Mouse (Mus musculus): ENCODE data around the gene Ankrd33. TPM values are rescaled to one million over a fixed set of nuclear protein-coding genes. Genes with fewer than 3 reads are reported as not detected.
A peak's percentile ranks its signal among the peaks of the same experiment; 100 is the strongest.
"Not testable (repeated sequence)": the region's sequence is repeated elsewhere in the genome, so short reads cannot be mapped to it uniquely, and the experiment has no call there.

The Ankrd33 gene
- polyA plus RNA-seq, 1 experiment from 2014 or later = not detected

DNA sequence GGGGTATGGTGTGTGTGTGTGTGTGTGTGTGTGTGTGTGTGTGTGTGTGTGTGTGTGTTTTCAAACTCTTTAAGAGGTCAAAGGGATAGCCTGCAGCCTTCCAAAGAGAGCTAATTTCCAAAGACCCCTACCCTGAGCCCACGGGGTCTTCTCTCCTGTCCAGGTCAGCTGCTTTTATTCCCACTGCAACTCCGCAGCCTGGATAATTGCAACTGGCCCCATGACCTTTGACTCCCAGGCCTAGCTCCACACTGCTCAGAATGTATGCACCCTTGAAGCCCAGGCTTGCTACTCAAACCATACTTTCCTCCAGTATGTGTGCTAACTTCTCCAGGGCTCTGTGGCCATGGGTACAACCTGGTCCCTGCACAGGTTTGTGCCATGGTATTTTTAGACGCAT is 20.2 kb upstream of the Ankrd33 start:
- Histone ChIP-seq H3K4me3 (ENCODE audit: inconsistent target) (no peak overlapping the region), H3K79me2 (ENCODE audit: inconsistent target) (no peaks in the 10 kb centered on the region), H3K36me3 (ENCODE audit: inconsistent target) (no peaks in the 10 kb centered on the region), H3K27ac (no peak overlapping the region)
- 83% methylated on average over 3 of the region's 3 CpGs for WGBS (ENCODE audit: missing documents)

DNA sequence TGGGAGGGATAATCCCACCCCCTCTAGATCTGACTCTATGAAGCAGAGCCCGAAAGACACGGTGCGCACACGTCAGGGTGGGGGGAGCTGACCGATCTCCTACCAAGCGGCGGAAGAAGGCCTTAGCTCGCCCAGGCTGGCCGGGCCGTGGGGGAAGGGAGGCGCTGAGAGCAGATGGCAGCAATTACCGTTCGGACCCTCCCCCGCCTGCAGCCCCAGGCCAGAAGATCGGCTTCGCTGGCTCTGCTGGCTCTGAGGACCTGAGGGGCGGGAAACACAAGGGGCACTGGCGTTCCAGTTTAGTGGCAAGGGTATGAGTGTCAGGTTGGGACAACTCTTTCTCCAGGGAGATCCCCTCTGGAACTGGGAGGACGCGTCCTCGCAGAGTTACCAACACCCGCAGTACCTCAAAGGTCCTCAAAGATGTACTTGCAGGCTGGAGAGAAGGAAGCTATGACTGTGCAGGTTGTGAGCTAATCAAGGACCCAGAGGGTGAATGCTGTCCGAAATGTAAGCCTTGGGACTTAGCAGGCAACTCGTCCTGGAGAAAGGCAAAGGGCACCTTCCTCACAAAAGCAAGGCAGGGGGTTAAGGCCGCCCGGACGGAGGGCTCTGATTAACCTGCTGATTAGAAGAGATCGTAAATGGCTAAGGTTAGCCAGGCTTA is 17.4 kb upstream of the Ankrd33 start:
- Histone ChIP-seq H3K36me3 (ENCODE audit: inconsistent target) (no peaks in the 10 kb centered on the region), H3K27ac (no peak overlapping the region), H3K4me3 (ENCODE audit: inconsistent target) (no peak overlapping the region), H3K79me2 (ENCODE audit: inconsistent target) (no peaks in the 10 kb centered on the region)
- 20% methylated on average over 28 of the region's 28 CpGs for WGBS (ENCODE audit: missing documents)

DNA sequence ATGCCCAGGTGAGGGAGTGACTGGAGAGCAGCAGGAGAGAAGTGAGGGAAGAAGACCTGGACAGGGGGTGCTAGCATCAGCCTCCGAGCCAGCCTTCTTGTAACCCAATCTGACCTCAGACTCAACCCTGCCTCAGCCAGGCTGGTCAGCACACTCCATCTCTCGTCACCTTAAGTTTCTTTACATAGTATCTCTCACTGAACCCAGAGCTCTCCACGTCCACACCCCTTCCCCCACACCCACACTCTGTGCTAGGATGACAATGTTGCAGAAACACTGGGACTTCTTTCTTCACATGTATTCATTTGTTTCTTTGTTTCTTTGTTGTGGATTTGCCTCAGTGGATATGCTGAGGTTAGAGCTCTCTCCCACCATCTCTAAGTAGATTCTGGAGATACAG is 14.6 kb upstream of the Ankrd33 start:
- no peak overlapping the region for H3K27ac ChIP-seq
- H3K4me3 ChIP-seq (ENCODE audit: inconsistent target) = no peak overlapping the region
- WGBS (ENCODE audit: missing documents) = 100% methylated on average over 3 of the region's 3 CpGs
- no peaks in the 10 kb centered on the region for H3K36me3 ChIP-seq (ENCODE audit: inconsistent target)
- H3K79me2 ChIP-seq (ENCODE audit: inconsistent target) = no peaks in the 10 kb centered on the region

DNA sequence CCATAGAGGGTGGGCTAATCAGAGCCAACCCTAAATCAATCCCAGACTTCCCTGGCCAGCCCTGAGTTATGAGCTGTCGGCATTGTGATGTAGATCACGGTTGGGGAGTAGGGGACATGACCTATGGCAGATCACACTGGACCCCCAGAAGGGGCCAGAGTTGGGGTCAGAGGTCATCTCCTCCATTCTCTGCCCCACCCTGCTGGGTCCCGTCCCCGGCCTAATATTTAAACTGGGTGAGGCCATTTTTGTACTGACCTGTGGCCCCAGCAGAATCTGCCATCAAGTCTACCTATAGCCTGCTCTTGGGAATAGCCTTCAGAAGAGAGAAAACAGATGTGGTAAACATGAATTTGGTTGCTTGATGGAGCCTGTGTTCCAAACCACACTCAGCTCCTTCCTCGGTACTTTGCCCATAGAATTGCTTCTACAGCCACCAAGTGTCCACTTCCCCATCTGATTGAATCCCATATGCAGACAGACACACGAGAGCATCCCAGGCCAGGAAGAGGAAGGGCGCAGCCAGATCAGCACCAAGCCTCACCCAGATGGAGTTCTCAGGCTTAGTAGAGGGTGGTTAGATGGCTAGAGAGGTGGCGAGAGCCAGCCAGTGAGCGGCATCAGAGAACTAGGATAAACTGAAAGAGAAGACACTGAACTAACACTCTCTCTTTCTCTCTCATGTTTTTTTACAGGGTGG is 11.8 kb upstream of the Ankrd33 start:
- H3K36me3 ChIP-seq (ENCODE audit: inconsistent target) = no peaks in the 10 kb centered on the region
- H3K79me2 ChIP-seq (ENCODE audit: inconsistent target) = no peaks in the 10 kb centered on the region
- no peak overlapping the region for H3K4me3 ChIP-seq (ENCODE audit: inconsistent target)
- 69% methylated on average over 9 of the region's 9 CpGs for WGBS (ENCODE audit: missing documents)
- no peak overlapping the region for H3K27ac ChIP-seq

DNA sequence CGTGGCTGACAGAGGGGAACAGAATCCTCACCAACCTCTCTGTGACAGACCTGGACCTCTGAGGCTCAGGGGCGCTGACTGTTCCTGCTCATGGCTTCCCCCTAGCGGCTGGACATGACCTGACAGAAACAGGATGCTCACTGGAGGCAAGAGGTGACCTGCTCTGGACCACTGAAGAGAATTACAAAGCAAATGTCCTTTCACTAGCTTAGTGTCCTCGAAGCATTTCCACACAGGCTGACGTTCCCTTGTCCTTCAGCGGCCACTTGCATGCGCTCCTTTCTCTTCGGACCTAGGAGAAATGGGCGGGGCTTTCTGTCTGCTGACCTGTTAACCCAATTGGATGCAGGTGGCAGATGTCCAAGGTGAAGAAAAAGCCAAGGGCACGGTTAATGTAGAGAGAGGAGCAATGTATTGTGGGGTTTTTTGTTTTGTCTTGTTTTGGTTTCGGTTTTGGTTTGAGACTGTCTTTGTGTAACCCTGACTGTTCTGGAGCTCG is 10.0 kb upstream of the Ankrd33 start:
- Histone ChIP-seq H3K79me2 (ENCODE audit: inconsistent target) (no peaks in the 10 kb centered on the region), H3K36me3 (ENCODE audit: inconsistent target) (no peaks in the 10 kb centered on the region), H3K27ac (no peak overlapping the region), H3K4me3 (ENCODE audit: inconsistent target) (no peak overlapping the region)
- WGBS (ENCODE audit: missing documents) = 15% methylated on average over 12 of the region's 12 CpGs

DNA sequence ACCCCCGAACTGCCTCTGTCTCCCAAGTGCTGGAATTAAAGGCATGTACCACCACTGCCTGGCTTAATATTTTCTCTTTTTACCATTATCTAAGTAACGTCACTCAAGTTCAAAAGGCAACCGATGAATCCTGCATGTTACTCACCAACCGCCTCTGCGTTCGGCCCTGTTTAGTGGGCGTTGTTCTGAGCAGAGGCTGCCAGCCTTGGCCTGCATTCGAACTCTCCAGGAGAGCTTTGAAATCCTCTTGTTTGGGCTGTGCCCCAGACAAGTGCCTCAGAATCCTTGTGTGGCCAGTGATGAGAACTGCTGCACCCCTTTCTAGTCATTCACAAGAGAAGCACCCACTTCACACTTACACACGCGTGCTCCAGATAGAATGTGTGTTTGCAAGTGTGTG is 9.5 kb upstream of the Ankrd33 start:
- 84% methylated on average over 10 of the region's 10 CpGs for WGBS (ENCODE audit: missing documents)
- no peak overlapping the region for H3K4me3 ChIP-seq (ENCODE audit: inconsistent target)

DNA sequence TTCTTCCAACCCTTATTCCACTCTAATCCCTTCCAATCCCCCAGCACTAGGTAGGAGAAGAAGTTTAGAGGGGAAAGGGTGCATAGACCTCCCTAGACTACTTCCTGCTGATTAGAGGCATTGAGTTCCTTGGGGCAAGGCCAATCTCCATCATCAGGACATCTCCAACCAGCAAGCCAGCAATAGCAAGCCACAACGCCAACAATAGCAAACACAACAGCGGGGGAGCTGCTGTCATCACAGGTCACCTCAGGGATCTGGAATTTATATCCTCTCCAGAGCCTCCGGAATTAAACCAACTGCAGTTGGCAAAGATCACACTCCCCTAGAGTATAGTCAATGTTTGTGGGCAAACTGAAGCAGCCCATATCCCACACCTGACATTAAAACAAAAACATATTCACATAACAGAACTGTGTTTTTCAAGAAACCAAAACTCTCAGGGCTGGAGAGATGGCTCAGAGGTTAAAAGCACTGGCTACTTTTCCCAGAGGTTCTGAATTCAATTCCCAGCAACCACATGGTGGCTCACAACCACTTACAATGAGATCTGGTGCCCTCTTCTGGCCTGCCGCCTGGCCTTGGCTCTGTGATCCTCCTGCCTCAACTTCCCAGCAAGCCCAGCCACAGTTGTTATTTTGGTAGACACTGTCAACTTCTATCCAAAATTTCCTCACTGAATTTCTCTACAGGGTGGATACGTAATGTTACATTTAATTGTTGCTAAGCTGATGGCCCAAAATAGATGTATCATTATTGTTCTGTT is 7.5 kb upstream of the Ankrd33 start:
- no peak overlapping the region for H3K4me3 ChIP-seq (ENCODE audit: inconsistent target)
- H3K79me2 ChIP-seq (ENCODE audit: inconsistent target) = no peaks in the 10 kb centered on the region
- no peaks in the 10 kb centered on the region for H3K36me3 ChIP-seq (ENCODE audit: inconsistent target)
- 95% methylated on average over 5 of the region's 5 CpGs for WGBS (ENCODE audit: missing documents)
- no peak overlapping the region for H3K27ac ChIP-seq

More for the DNA sequence above, 9.5 kb upstream of the Ankrd33 start:
- Histone ChIP-seq H3K79me2 (ENCODE audit: inconsistent target) (no peaks in the 10 kb centered on the region), H3K27ac (no peak overlapping the region), H3K36me3 (ENCODE audit: inconsistent target) (no peaks in the 10 kb centered on the region)

DNA sequence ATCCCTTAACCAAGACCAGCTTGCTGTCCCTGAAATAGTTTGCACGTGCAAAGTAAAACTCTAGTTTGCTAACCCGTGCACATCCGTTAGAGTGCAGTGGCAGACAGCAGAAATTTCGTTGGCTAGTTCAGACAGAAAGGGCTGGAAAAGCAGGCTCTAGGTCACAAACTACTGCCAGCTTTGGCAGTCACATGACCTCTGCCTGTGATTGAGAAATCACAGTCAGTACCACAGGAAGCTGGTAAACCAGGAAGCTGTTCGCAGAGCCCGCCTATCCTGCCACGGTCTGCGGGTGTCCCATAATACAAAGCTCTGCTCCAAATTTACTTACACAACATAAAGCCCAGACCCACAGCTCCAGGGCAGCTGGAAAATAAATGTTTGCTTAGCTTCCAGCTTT is 2.4 kb upstream of the Ankrd33 start:
- 1% methylated on average over 8 of the region's 8 CpGs for WGBS (ENCODE audit: missing documents)
- Histone ChIP-seq H3K79me2 (ENCODE audit: inconsistent target) (no peaks in the 10 kb centered on the region), H3K36me3 (ENCODE audit: inconsistent target) (no peaks in the 10 kb centered on the region), H3K4me3 (ENCODE audit: inconsistent target) (no peak overlapping the region), H3K27ac (peak overlapping the region; percentile 73)

DNA sequence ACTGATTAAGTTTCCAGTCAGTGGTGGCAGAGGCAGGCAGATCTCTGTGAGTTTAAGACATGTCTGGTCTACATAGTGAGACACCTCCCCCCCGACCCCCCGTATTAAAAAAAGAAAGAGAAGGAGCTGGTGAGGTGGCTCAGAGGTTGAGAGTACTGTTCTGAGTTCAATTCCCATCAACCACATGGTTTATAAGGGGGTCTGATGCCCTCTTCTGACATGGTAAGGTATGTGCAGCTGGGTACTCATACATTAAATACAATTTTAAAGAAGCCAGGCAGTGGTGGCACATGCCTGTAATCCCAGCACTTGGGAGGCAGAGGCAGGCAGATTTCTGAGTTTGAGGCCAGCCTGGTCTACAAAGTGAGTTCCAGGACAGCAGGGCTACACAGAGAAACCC is 1.8 kb upstream of the Ankrd33 start:
- 82% methylated on average over 2 of the region's 2 CpGs for WGBS (ENCODE audit: missing documents)
- H3K79me2 ChIP-seq (ENCODE audit: inconsistent target); H3K36me3 ChIP-seq (ENCODE audit: inconsistent target); H3K4me3 ChIP-seq (ENCODE audit: inconsistent target): not testable (repeated sequence)
- peak overlapping the region; percentile 73 for H3K27ac ChIP-seq

DNA sequence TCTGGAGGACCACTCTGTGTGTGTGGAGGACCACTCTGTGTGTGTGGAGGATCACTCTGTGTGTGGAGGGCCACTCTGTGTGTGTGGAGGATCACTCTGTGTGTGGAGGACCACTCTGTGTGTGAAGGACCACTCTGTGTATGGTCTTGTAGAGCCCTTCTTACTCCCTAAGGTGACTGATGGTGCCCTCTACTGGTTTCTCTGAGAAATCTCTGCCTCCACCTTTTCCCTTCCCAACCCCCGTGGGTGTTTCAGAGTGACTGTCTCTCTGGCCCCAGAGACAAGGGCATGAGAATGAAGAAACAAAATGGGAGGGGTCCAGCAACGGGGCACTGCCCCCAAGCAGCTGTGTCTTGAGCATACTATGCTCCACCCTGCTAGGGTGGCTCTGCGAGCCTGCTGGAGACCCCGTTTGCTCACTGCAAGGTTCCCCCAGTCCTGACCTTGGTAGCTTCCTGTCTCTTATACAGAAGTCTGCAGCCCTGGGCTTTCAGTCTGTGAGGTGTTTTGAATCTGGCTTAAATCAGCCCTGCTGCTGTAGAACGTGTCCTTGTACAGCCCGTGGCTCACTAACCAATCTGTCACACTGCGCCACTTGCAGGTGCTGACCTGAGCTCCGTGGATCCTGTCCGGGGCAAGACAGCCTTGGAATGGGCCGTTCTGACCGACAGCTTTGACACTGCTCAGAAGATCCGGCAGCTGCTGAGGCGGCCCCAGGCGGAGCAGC is 3.0 kb downstream of the Ankrd33 start:
- Histone ChIP-seq H3K79me2 (ENCODE audit: inconsistent target) (no peaks in the 10 kb centered on the region), H3K27ac (no peak overlapping the region), H3K36me3 (ENCODE audit: inconsistent target) (no peaks in the 10 kb centered on the region), H3K4me3 (ENCODE audit: inconsistent target) (no peak overlapping the region)
- WGBS (ENCODE audit: missing documents) = 78% methylated on average over 14 of the region's 14 CpGs

DNA sequence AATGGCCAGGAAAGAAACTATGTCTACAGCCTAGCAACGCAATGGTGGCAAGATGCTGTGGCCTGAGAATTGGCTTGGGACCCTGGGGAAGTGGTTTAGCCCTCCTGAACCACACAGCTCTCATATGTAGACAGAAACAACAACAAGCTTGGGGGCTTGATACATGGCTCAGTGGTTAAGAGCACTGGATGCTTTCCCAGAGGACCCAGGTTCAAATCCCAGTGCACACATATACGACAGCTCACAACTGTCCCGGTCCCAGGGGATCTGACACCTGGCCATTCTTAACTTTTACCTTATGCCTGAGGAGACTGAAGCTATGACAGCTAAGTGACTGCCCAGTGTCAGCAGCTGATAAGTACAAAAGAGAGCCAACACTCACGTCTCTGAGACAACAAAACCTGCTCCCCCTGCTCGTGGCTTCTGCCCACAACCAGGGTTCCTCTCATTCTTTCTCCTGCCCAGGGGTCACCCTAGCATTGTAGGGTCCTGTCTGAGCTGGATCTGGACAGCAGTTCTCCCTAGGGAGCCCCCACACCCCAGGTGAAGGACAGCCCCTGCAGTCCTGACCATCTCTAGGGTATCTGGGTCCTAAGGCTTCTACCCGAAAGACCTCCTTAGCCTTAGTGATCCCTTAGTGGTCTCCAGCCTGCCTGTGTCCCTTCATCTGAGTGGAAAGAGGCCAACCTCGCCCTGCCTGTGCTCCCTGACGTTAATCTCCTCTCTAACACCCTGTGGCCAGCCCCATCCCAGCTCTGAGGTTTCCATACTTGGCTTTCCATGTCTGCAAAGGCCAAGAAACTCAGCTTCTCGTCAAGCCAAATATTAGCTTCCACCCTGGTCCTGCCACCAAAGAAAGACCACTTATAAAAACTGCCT is 6.1 kb downstream of the Ankrd33 start:
- no peak overlapping the region for H3K27ac ChIP-seq
- 84% methylated on average over 9 of the region's 9 CpGs for WGBS (ENCODE audit: missing documents)
- no peaks in the 10 kb centered on the region for H3K36me3 ChIP-seq (ENCODE audit: inconsistent target)

DNA sequence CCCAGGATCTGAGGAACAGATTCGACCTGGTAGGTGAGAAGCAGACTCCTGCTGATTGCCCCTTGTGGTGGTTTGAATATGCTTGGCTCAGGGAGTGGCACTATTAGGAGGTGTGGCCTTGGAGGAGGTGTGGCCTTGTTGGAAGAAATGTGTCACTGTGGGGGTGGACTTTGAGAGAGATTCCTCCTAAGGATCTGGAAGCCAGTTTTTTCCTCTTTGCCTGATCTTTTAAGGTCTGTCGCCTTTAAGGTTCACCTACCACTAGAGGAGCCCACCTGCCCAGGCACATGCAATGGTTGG is 6.7 kb downstream of the Ankrd33 start:
- WGBS (ENCODE audit: missing documents) = 65% methylated on average over 2 of the region's 2 CpGs
- no peak overlapping the region for H3K27ac ChIP-seq
- H3K79me2 ChIP-seq (ENCODE audit: inconsistent target) = no peaks in the 10 kb centered on the region
- no peak overlapping the region for H3K4me3 ChIP-seq (ENCODE audit: inconsistent target)
- no peaks in the 10 kb centered on the region for H3K36me3 ChIP-seq (ENCODE audit: inconsistent target)

More for the DNA sequence above, 6.1 kb downstream of the Ankrd33 start:
- no peaks in the 10 kb centered on the region for H3K79me2 ChIP-seq (ENCODE audit: inconsistent target)
- no peak overlapping the region for H3K4me3 ChIP-seq (ENCODE audit: inconsistent target)

DNA sequence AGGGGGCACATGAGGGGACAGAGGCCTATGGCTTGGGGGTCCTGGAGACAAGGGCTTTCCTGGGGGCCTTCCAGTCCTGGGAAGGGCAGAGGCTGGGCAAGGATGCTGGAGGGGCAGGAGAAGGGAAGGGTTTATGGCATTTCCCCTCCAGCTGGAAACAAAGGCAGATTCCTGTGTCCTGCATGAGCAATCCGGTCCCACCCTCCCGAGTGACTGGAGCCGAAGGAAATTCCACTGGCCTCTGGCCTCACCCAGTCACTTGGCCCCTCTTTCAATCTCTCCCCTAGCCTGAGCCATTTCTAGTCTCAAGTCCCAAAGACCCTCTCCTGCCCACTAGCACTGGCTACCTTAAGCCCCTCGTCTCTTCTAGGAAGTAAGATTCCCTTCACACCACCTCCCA is 7.6 kb downstream of the Ankrd33 start:
- Histone ChIP-seq H3K36me3 (ENCODE audit: inconsistent target) (no peaks in the 10 kb centered on the region), H3K27ac (no peak overlapping the region)
- WGBS (ENCODE audit: missing documents) = 88% methylated on average over 4 of the region's 4 CpGs

DNA sequence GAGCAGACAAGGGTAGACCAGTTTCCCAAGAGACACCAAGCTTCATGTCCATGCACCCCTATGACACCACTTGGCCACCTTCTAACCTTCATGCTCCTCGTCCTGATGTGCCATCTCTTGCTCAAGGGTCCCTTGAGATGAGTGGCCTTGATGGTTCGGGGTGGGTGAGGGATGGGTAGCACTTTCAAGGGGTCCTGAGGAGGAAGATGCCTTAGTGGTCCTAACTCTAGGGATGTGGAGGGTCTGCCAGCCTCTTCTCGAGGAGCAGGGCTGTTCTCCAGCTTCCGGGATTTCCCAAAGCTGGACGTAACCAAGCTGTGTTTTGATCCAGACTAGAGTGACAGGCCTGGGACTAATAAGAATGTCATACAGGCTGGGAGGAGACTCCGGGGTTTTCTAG is 10.0 kb downstream of the Ankrd33 start:
- 91% methylated on average over 6 of the region's 6 CpGs for WGBS (ENCODE audit: missing documents)
- Histone ChIP-seq H3K27ac (no peak overlapping the region), H3K36me3 (ENCODE audit: inconsistent target) (no peaks in the 10 kb centered on the region)

More for the DNA sequence above, 7.6 kb downstream of the Ankrd33 start:
- no peaks in the 10 kb centered on the region for H3K79me2 ChIP-seq (ENCODE audit: inconsistent target)
- no peak overlapping the region for H3K4me3 ChIP-seq (ENCODE audit: inconsistent target)

More for the DNA sequence above, 10.0 kb downstream of the Ankrd33 start:
- Histone ChIP-seq H3K79me2 (ENCODE audit: inconsistent target) (no peaks in the 10 kb centered on the region), H3K4me3 (ENCODE audit: inconsistent target) (no peak overlapping the region)

All from macrophage (primary cell).